Mouse (Mus musculus) embryonic facial prominence, embryonic 14.5 days (tissue): ENCODE results near the gene Ripk3. TPM values are rescaled to one million over a fixed set of nuclear protein-coding genes. Genes with fewer than 3 reads are reported as not detected.

Experiments used
- ATAC-seq: fragments of 200-750 bp; cut with Nextera tagmentation; 2 replicates; pipeline ENCODE4 v1.8.0; 2017; ENCODE audit warnings: low read depth, moderate number of reproducible peaks, moderate TSS enrichment
- DNase-seq: peaks from one replicate; pipeline ENCODE4 v3.0.0-alpha.2; 2015; ENCODE audit warnings: low spot score
- H3K27ac ChIP-seq: fragments of 300-500 bp; sonication (generic); replicated peaks from 2 replicates; pipeline ENCODE4 v1.5.1; 2014; ENCODE audit warnings: low read depth, mild to moderate bottlenecking, low read length, moderate library complexity
- H3K27me3 ChIP-seq: fragments of 300-500 bp; sonication (generic); replicated peaks from 2 replicates; pipeline ENCODE4 v1.6.1; 2014; ENCODE audit warnings: low read length; ENCODE audit not compliant: control insufficient read depth, insufficient read depth
- H3K36me3 ChIP-seq: fragments of 300-500 bp; sonication (generic); 2 replicates; pipeline ENCODE4 v1.6.1; 2014; ENCODE audit warnings: low read length, mixed read lengths; ENCODE audit not compliant: control insufficient read depth, insufficient read depth
- H3K4me1 ChIP-seq: fragments of 300-500 bp; sonication (generic); 2 replicates; pipeline ENCODE4 v1.6.1; 2014; ENCODE audit warnings: antibody characterized with exemption, low read length; ENCODE audit not compliant: control insufficient read depth, insufficient read depth
- H3K4me2 ChIP-seq: fragments of 300-500 bp; sonication (generic); 2 replicates; pipeline ENCODE4 v1.6.1; 2014; ENCODE audit warnings: low read depth, mild to moderate bottlenecking, low read length, moderate library complexity, mixed read lengths
- H3K4me3 ChIP-seq: fragments of 300-500 bp; sonication (generic); 2 replicates; pipeline ENCODE4 v1.5.1; 2014; ENCODE audit warnings: low read depth, mild to moderate bottlenecking, low read length
- H3K9ac ChIP-seq: fragments of 300-500 bp; sonication (generic); 2 replicates; pipeline ENCODE4 v1.6.1; 2014; ENCODE audit warnings: low read depth, mild to moderate bottlenecking, low read length, moderate library complexity, mixed read lengths
- H3K9me3 ChIP-seq: fragments of 300-500 bp; sonication (generic); 2 replicates; pipeline ENCODE4 v1.6.1; 2016; ENCODE audit warnings: low read length; ENCODE audit not compliant: control insufficient read depth
- WGBS: fragments of 180-500 bp; shearing (Covaris S2); extraction: QIAGEN DNeasy Blood & Tissue Kit; methylation state at CpG from one replicate; pipeline ENCODE4 v1.1.7; 2014; 5-methylcytosine and 5-hydroxymethylcytosine counted together
- polyA plus RNA-seq: library from polyadenylated mRNA; unstranded; fragments of >200 nt; fragmentation: Nextera tagmentation; extraction: Ambion mirVana; gene quantifications from 2 replicates; pipeline ENCODE4 v1.2.1, GENCODE M21; 2014

Gene Ripk3
- polyA plus RNA-seq, 1 experiment from 2014 or later = 35.3 TPM

- 37% methylated on average over 3 of the region's 3 CpGs for WGBS
- no peak for ATAC-seq
- Histone ChIP-seq H3K27ac (no peak overlapping the region), H3K27me3 (peaks cover 5% of the 10 kb centered on the region; the same call in 1 of the 2 replicates), H3K4me1 (peaks cover 8% of the 10 kb centered on the region), H3K4me2 (no peak overlapping the region), H3K4me3 (no peak overlapping the region), H3K9me3 (no peaks in the 10 kb centered on the region), H3K9ac (no peak overlapping the region), H3K36me3 (peaks cover 16% of the 10 kb centered on the region; the same call in 1 of the 2 replicates)
- no peak for DNase-seq
These were observed 11.5 kb downstream of the Ripk3 start for GRCm38 (mm10) chr14:55777176-55777575.

GRCm38 (mm10) chr14:55776711-55777110 lies 12.0 kb downstream of the Ripk3 start:
- peaks cover 4% of the 10 kb centered on the region for H3K4me1 ChIP-seq
- H3K4me2 ChIP-seq = no peak overlapping the region
- peaks cover 3% of the 10 kb centered on the region; the same call in 1 of the 2 replicates for H3K27me3 ChIP-seq
- H3K27ac ChIP-seq = no peak overlapping the region
- peaks cover 16% of the 10 kb centered on the region; the same call in 1 of the 2 replicates for H3K36me3 ChIP-seq
- no peaks in the 10 kb centered on the region for H3K9me3 ChIP-seq
- ATAC-seq (no peak), DNase-seq (no peak)
- no peak overlapping the region for H3K4me3 ChIP-seq
- WGBS = 58% methylated on average over 7 of the region's 7 CpGs
- no peak overlapping the region for H3K9ac ChIP-seq

DNA sequence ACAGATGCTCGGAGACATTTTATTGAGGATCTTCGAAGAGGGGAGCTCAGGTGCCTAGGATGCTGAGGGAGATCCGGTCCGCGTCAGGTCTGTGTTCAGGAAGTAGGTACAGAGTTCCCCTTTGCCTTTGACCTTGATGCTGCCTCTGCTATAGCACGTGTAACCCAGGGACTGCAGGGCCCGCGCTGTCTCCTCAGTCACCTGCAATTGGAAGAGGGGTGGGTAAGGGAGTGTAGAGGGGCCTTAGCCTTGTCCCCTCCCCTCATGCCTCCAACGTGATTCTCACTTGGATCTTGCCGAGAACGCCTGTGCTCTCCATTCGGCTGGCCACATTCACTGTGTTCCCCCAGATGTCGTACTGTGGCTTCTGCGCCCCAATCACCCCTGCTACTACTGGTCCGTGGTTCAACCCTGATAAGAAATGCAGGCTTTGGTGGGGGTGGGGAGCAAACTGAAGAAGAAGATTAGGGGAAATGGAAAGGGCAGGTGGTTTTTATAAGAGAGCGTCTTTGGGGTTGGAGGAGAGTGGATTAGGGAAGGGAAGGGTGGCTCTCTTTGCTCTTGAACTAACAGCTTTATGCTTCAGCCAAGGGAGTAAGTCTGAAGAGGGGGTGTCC lies 19.5 kb downstream of the Ripk3 start:
- H3K9me3 ChIP-seq = no peaks in the 10 kb centered on the region
- 72% methylated on average over 16 of the region's 16 CpGs for WGBS
- H3K4me1 ChIP-seq = no peaks in the 10 kb centered on the region; the same call in 1 of the 2 replicates
- peaks cover 29% of the 10 kb centered on the region for H3K27me3 ChIP-seq
- no peak for DNase-seq
- no peak overlapping the region for H3K4me2 ChIP-seq
- H3K4me3 ChIP-seq = no peak overlapping the region
- no peak overlapping the region for H3K9ac ChIP-seq
- no peaks in the 10 kb centered on the region; the same call in 1 of the 2 replicates for H3K36me3 ChIP-seq
- H3K27ac ChIP-seq = no peak overlapping the region
- ATAC-seq = no peak

- no peak for ATAC-seq
These were observed 20.1 kb downstream of the Ripk3 start for GRCm38 (mm10) chr14:55768555-55768954.

DNA sequence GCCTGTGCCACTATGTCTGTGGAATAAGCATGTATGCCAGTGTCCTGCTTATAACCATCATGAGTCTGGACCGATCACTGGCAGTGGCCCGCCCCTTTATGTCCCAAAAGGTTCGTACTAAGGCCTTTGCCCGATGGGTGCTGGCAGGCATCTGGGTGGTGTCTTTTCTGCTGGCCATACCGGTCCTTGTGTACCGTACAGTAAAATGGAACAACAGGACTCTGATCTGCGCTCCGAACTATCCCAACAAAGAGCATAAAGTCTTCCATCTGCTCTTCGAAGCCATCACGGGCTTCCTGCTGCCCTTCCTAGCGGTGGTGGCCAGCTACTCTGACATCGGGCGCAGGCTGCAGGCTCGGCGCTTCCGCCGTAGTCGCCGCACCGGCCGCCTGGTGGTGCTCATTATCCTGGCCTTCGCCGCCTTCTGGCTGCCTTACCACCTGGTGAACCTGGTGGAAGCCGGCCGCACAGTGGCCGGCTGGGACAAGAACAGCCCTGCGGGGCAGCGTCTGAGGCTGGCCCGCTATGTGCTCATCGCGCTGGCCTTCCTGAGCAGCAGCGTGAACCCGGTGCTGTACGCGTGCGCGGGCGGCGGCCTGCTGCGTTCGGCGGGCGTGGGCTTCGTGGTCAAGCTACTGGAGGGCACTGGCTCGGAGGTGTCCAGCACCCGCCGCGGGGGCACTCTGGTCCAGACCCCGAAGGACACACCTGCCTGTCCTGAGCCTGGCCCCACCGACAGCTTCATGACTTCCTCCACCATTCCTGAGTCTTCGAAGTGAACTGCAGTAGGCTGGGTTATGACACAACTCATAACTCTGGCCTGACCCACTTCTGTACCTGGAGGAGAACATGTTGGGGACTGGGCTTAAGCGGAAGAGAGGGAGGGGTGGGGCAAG lies 20.9 kb downstream of the Ripk3 start:
- no peak overlapping the region for H3K27ac ChIP-seq
- H3K4me2 ChIP-seq = peak overlapping the region; percentile 76
- DNase-seq = peak; percentile 55
- WGBS = 12% methylated on average over 40 of the region's 52 CpGs
- no peaks in the 10 kb centered on the region for H3K9me3 ChIP-seq
- H3K4me3 ChIP-seq = peak overlapping the region; percentile 43
- peaks cover under 1% of the 10 kb centered on the region; the same call in 1 of the 2 replicates for H3K4me1 ChIP-seq
- ATAC-seq = peak; percentile 47; the same call in 1 of the 2 replicates
- peaks cover 29% of the 10 kb centered on the region for H3K27me3 ChIP-seq
- H3K36me3 ChIP-seq = no peaks in the 10 kb centered on the region; the same call in 1 of the 2 replicates
- H3K9ac ChIP-seq = peak overlapping the region; percentile 62

More at GRCm38 (mm10) chr14:55768555-55768954, 20.1 kb downstream of the Ripk3 start:
- no peak overlapping the region for H3K4me2 ChIP-seq
- no peak overlapping the region for H3K9ac ChIP-seq
- WGBS = 83% methylated on average over 6 of the region's 6 CpGs
- H3K9me3 ChIP-seq = no peaks in the 10 kb centered on the region
- no peak for DNase-seq
- no peaks in the 10 kb centered on the region; the same call in 1 of the 2 replicates for H3K4me1 ChIP-seq
- H3K27me3 ChIP-seq = peaks cover 29% of the 10 kb centered on the region
- H3K4me3 ChIP-seq = no peak overlapping the region
- no peak overlapping the region for H3K27ac ChIP-seq
- no peaks in the 10 kb centered on the region; the same call in 1 of the 2 replicates for H3K36me3 ChIP-seq

GRCm38 (mm10) chr14:55765696-55766095 lies 23.0 kb downstream of the Ripk3 start, which contains the start of gene Ltb4r1:
Gene Ltb4r1 (plus strand): TSS chr14:55765962.
- H3K9me3 ChIP-seq = no peaks in the 10 kb centered on the region
- H3K4me1 ChIP-seq = peaks cover 9% of the 10 kb centered on the region; the same call in 1 of the 2 replicates
- H3K4me2 ChIP-seq = no peak within 1 kb of the TSS
- H3K27ac ChIP-seq = no peak within 1 kb of the TSS
- 74% methylated on average over 4 of the region's 4 CpGs for WGBS
- no peak for ATAC-seq
- no peak for DNase-seq
- H3K4me3 ChIP-seq = no peak within 1 kb of the TSS
- no peak within 1 kb of the TSS for H3K9ac ChIP-seq
- peaks cover 43% of the 10 kb centered on the region for H3K27me3 ChIP-seq
- no peaks in the 10 kb centered on the region; the same call in 1 of the 2 replicates for H3K36me3 ChIP-seq

GRCm38 (mm10) chr14:55763166-55763565 lies 25.5 kb downstream of the Ripk3 start:
- no peak overlapping the region; the same call in 1 of the 2 replicates for H3K4me3 ChIP-seq

GRCm38 (mm10) chr14:55762001-55762821 lies 26.5 kb downstream of the Ripk3 start:
- DNase-seq (peak; percentile 55), ATAC-seq (peak; percentile 80)
- H3K36me3 ChIP-seq = no peaks in the 10 kb centered on the region

More at GRCm38 (mm10) chr14:55763166-55763565, 25.5 kb downstream of the Ripk3 start:
- H3K36me3 ChIP-seq = no peaks in the 10 kb centered on the region
- H3K9ac ChIP-seq = peak overlapping the region; percentile 76
- 56% methylated on average over 7 of the region's 7 CpGs for WGBS
- peak overlapping the region; percentile 40; the same call in 1 of the 2 replicates for H3K27ac ChIP-seq
- H3K4me1 ChIP-seq = peaks cover 9% of the 10 kb centered on the region; the same call in 1 of the 2 replicates
- ATAC-seq (no peak), DNase-seq (no peak)
- no peaks in the 10 kb centered on the region for H3K9me3 ChIP-seq
- H3K4me2 ChIP-seq = peak overlapping the region; percentile 95
- H3K27me3 ChIP-seq = peaks cover 37% of the 10 kb centered on the region

More at GRCm38 (mm10) chr14:55762001-55762821, 26.5 kb downstream of the Ripk3 start:
- Histone ChIP-seq H3K9ac (peak overlapping the region; percentile 76), H3K27me3 (peaks cover 30% of the 10 kb centered on the region), H3K9me3 (no peaks in the 10 kb centered on the region), H3K27ac (peak overlapping the region; percentile 40), H3K4me3 (peak overlapping the region; percentile 55), H3K4me2 (peak overlapping the region; percentile 95), H3K4me1 (peaks cover 9% of the 10 kb centered on the region; the same call in 1 of the 2 replicates)
- WGBS = 0% methylated on average over 40 of the region's 77 CpGs
